Mouse (Mus musculus) midbrain, embryonic 14.5 days (tissue): Measurements from ENCODE around the gene Plcl2. TPM values are rescaled to one million over a fixed set of nuclear protein-coding genes. Genes with fewer than 3 reads are reported as not detected.

ENCODE experiments used
- ATAC-seq: fragments of 200-750 bp; cut with Nextera tagmentation; 2 replicates; pipeline ENCODE4 v1.8.0; 2017; ENCODE audit warnings: moderate number of reproducible peaks, moderate library complexity; ENCODE audit not compliant: low FRiP score, low TSS enrichment
- DNase-seq: peaks from one replicate; pipeline ENCODE4 v3.0.0-alpha.2; 2015
- H3K27ac ChIP-seq: fragments of 300-500 bp; sonication (generic); replicated peaks from 2 replicates; pipeline ENCODE4 v1.5.1; 2014; ENCODE audit warnings: mild to moderate bottlenecking, low read depth, low read length, moderate library complexity
- H3K27me3 ChIP-seq: fragments of 300-500 bp; sonication (generic); 2 replicates; pipeline ENCODE4 v1.6.1; 2014; ENCODE audit warnings: low read length, control low read depth, mixed read lengths; ENCODE audit not compliant: control insufficient read depth, insufficient read depth
- H3K36me3 ChIP-seq: fragments of 300-500 bp; sonication (generic); 2 replicates; pipeline ENCODE4 v1.6.1; 2014; ENCODE audit warnings: low read length, control low read depth; ENCODE audit not compliant: control insufficient read depth, insufficient read depth
- H3K4me1 ChIP-seq: fragments of 300-500 bp; sonication (generic); 2 replicates; pipeline ENCODE4 v1.6.1; 2014; ENCODE audit warnings: mild to moderate bottlenecking, antibody characterized with exemption, low read length, control low read depth; ENCODE audit not compliant: control insufficient read depth, insufficient read depth
- H3K4me2 ChIP-seq: fragments of 300-500 bp; sonication (generic); 2 replicates; pipeline ENCODE4 v1.6.1; 2014; ENCODE audit warnings: mild to moderate bottlenecking, low read length, moderate library complexity
- H3K4me3 ChIP-seq: fragments of 300-500 bp; sonication (generic); replicated peaks from 2 replicates; pipeline ENCODE4 v1.5.1; 2014; ENCODE audit warnings: low read depth, low read length
- H3K9ac ChIP-seq: fragments of 300-500 bp; sonication (generic); replicated peaks from 2 replicates; pipeline ENCODE4 v1.6.1; 2014; ENCODE audit warnings: mild to moderate bottlenecking, low read length, moderate library complexity
- H3K9me3 ChIP-seq: fragments of 300-500 bp; sonication (generic); 2 replicates; pipeline ENCODE4 v1.6.1; 2016; ENCODE audit warnings: low read length, control low read depth, mixed read lengths; ENCODE audit not compliant: control insufficient read depth
- WGBS: fragments of 180-500 bp; shearing (Covaris S2); extraction: QIAGEN DNeasy Blood & Tissue Kit; methylation state at CpG from one replicate; pipeline ENCODE4 v1.1.7; 2014; 5-methylcytosine and 5-hydroxymethylcytosine counted together
- polyA plus RNA-seq: library from polyadenylated mRNA; unstranded; fragments of >200 nt; fragmentation: Nextera tagmentation; extraction: Ambion mirVana; gene quantifications from 2 replicates; pipeline ENCODE4 v1.2.1, GENCODE M21; 2014

Plcl2 gene
- polyA plus RNA-seq, 1 experiment from 2014 or later = 14.1 TPM

DNA sequence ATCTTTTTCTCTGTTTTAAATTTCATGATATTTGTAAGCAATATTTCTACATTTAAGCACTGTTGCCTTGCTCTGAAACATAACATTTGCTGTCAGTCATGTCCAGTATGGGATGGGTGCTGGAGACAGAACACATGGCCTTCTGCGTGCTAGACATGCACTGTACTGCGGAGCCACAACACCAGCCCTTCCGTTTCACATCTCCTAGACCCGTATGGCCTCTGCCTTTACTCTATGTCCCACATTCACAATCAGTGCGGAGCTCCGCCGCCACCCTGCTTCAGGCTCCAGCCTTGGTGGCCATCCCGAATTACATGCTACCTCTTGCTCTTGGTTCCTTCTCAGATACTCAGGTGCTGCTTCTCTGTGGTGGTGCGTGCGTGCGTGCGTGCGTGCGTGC, 168.1 kb downstream of the Plcl2 start:
- ATAC-seq (no peak), DNase-seq (no peak)
- no peak overlapping the region for H3K4me3 ChIP-seq

GRCm38 (mm10) chr17:50677978-50678712, 168.9 kb downstream of the Plcl2 start:
- H3K4me2 ChIP-seq = no peak overlapping the region
- WGBS = 85% methylated on average over 10 of the region's 10 CpGs
- H3K27me3 ChIP-seq = no peaks in the 10 kb centered on the region
- no peak for ATAC-seq
- no peak overlapping the region for H3K4me3 ChIP-seq
- H3K36me3 ChIP-seq = no peaks in the 10 kb centered on the region
- H3K9ac ChIP-seq = no peak overlapping the region
- H3K4me1 ChIP-seq = peaks cover 3% of the 10 kb centered on the region; the same call in 1 of the 2 replicates
- H3K27ac ChIP-seq = no peak overlapping the region
- no peaks in the 10 kb centered on the region for H3K9me3 ChIP-seq
- no peak for DNase-seq

More for the DNA sequence above, 168.1 kb downstream of the Plcl2 start:
- Histone ChIP-seq H3K9me3 (no peaks in the 10 kb centered on the region), H3K9ac (no peak overlapping the region), H3K4me1 (peaks cover 3% of the 10 kb centered on the region; the same call in 1 of the 2 replicates), H3K4me2 (no peak overlapping the region), H3K27me3 (no peaks in the 10 kb centered on the region), H3K27ac (no peak overlapping the region), H3K36me3 (no peaks in the 10 kb centered on the region)
- 98% methylated on average over 14 of the region's 14 CpGs for WGBS

GRCm38 (mm10) chr17:50678748-50679147, 169.5 kb downstream of the Plcl2 start:
- peaks cover 3% of the 10 kb centered on the region; the same call in 1 of the 2 replicates for H3K4me1 ChIP-seq
- no peaks in the 10 kb centered on the region for H3K27me3 ChIP-seq
- 50% methylated on average over 2 of the region's 2 CpGs for WGBS
- no peak overlapping the region for H3K4me3 ChIP-seq
- no peak overlapping the region for H3K27ac ChIP-seq
- H3K9me3 ChIP-seq = no peaks in the 10 kb centered on the region
- H3K4me2 ChIP-seq = no peak overlapping the region
- DNase-seq (no peak), ATAC-seq (no peak)
- H3K36me3 ChIP-seq = no peaks in the 10 kb centered on the region
- H3K9ac ChIP-seq = no peak overlapping the region

- Histone ChIP-seq H3K36me3 (no peaks in the 10 kb centered on the region), H3K27ac (no peak overlapping the region), H3K27me3 (no peaks in the 10 kb centered on the region), H3K9me3 (no peaks in the 10 kb centered on the region), H3K9ac (no peak overlapping the region), H3K4me1 (peaks cover 3% of the 10 kb centered on the region; the same call in 1 of the 2 replicates), H3K4me3 (no peak overlapping the region), H3K4me2 (no peak overlapping the region)
- DNase-seq (no peak), ATAC-seq (no peak)
- 90% methylated on average over 12 of the region's 12 CpGs for WGBS
These were observed 170.7 kb downstream of the Plcl2 start for GRCm38 (mm10) chr17:50679613-50680534.

- H3K4me3 ChIP-seq = no peak overlapping the region
- 78% methylated on average over 3 of the region's 3 CpGs for WGBS
These were observed 173.5 kb downstream of the Plcl2 start for GRCm38 (mm10) chr17:50682696-50683095.

GRCm38 (mm10) chr17:50684960-50685645, 175.9 kb downstream of the Plcl2 start:
- Histone ChIP-seq H3K36me3 (peaks cover 15% of the 10 kb centered on the region), H3K27me3 (no peaks in the 10 kb centered on the region), H3K4me2 (no peak overlapping the region), H3K4me1 (no peaks in the 10 kb centered on the region), H3K4me3 (no peak overlapping the region), H3K9ac (no peak overlapping the region), H3K27ac (no peak overlapping the region), H3K9me3 (no peaks in the 10 kb centered on the region)
- DNase-seq (no peak), ATAC-seq (no peak)
- 62% methylated on average over 7 of the region's 7 CpGs for WGBS

More at GRCm38 (mm10) chr17:50682696-50683095, 173.5 kb downstream of the Plcl2 start:
- Histone ChIP-seq H3K4me1 (peaks cover 3% of the 10 kb centered on the region; the same call in 1 of the 2 replicates), H3K9me3 (no peaks in the 10 kb centered on the region), H3K4me2 (no peak overlapping the region), H3K9ac (no peak overlapping the region), H3K27ac (no peak overlapping the region), H3K36me3 (peaks cover 2% of the 10 kb centered on the region; the same call in 1 of the 2 replicates), H3K27me3 (no peaks in the 10 kb centered on the region)
- DNase-seq (no peak), ATAC-seq (no peak)

- Histone ChIP-seq H3K36me3 (peaks cover 15% of the 10 kb centered on the region), H3K4me3 (no peak overlapping the region), H3K4me1 (no peaks in the 10 kb centered on the region), H3K27ac (no peak overlapping the region), H3K9ac (no peak overlapping the region), H3K9me3 (no peaks in the 10 kb centered on the region), H3K4me2 (no peak overlapping the region), H3K27me3 (no peaks in the 10 kb centered on the region)
- no peak for DNase-seq
- ATAC-seq = no peak
- 79% methylated on average over 10 of the region's 10 CpGs for WGBS
These were observed 178.5 kb downstream of the Plcl2 start for GRCm38 (mm10) chr17:50687670-50688069.

GRCm38 (mm10) chr17:50688135-50688534, 178.9 kb downstream of the Plcl2 start:
- Histone ChIP-seq H3K4me3 (no peak overlapping the region), H3K4me2 (no peak overlapping the region), H3K9ac (no peak overlapping the region), H3K27ac (no peak overlapping the region), H3K9me3 (no peaks in the 10 kb centered on the region), H3K36me3 (peaks cover 15% of the 10 kb centered on the region), H3K27me3 (no peaks in the 10 kb centered on the region), H3K4me1 (no peaks in the 10 kb centered on the region)
- 88% methylated on average over 6 of the region's 6 CpGs for WGBS
- no peak for DNase-seq
- no peak for ATAC-seq
